Mouse (Mus musculus) E14TG2a.4 (cell line): ENCODE results near the gene Wdr82.

ENCODE experiments used
- CTCF ChIP-seq: conservative IDR thresholded peaks from 2 replicates; pipeline ENCODE4 v1.5.1; 2014; ENCODE audit warnings: low read length
- NANOG ChIP-seq: IDR thresholded peaks from 2 replicates; pipeline ENCODE4 v1.6.1; 2014; ENCODE audit warnings: borderline replicate concordance, low read length, mixed read lengths

- TF ChIP-seq CTCF (no peak), NANOG (no peak)
Observed at GRCm38 (mm10) chr9:106191355-106191754, 20.6 kb downstream of the Wdr82 start.
